Mouse (Mus musculus) testis, adult 2 months (tissue): Measurements from ENCODE around the gene Kdm7a. TPM values are rescaled to one million over a fixed set of nuclear protein-coding genes. Genes with fewer than 3 reads are reported as not detected.

Experiments
- H3K27ac ChIP-seq: fragments of 200-500 bp; 2 replicates; pipeline ENCODE4 v1.5.1; 2012; ENCODE audit warnings: low read depth, low read length; ENCODE audit not compliant: control insufficient read depth, insufficient read depth
- H3K27me3 ChIP-seq: fragments of 200-500 bp; 2 replicates; pipeline ENCODE4 v1.6.1; 2012; ENCODE audit warnings: mild to moderate bottlenecking, low read length, moderate library complexity; ENCODE audit not compliant: control insufficient read depth, insufficient read depth
- H3K36me3 ChIP-seq: fragments of 200-500 bp; 2 replicates; pipeline ENCODE4 v1.6.1; 2012; ENCODE audit warnings: mild to moderate bottlenecking, low read length; ENCODE audit not compliant: control insufficient read depth, insufficient read depth
- H3K4me1 ChIP-seq: fragments of 200-500 bp; 2 replicates; pipeline ENCODE4 v1.6.1; 2012; ENCODE audit warnings: low read length; ENCODE audit not compliant: control insufficient read depth, insufficient read depth
- H3K4me3 ChIP-seq: fragments of 200-500 bp; 2 replicates; pipeline ENCODE4 v1.5.1; 2012; ENCODE audit warnings: low read depth, mild to moderate bottlenecking, low read length, moderate library complexity, mixed read lengths; ENCODE audit not compliant: control insufficient read depth
- CTCF ChIP-seq: fragments of 200-500 bp; IDR thresholded peaks from 2 replicates; pipeline ENCODE4 v1.5.1; 2012; ENCODE audit warnings: low read depth, mild to moderate bottlenecking, inconsistent platforms, low read length, moderate library complexity; ENCODE audit not compliant: control insufficient read depth, insufficient read depth, insufficient replicate concordance
- POLR2A ChIP-seq: fragments of 200-500 bp; IDR thresholded peaks from 2 replicates; pipeline ENCODE4 v1.6.1; 2012; ENCODE audit warnings: low read depth, mild to moderate bottlenecking, inconsistent platforms, low read length, moderate library complexity; ENCODE audit not compliant: control insufficient read depth
- polyA plus RNA-seq: library from polyadenylated mRNA; depleted of rRNA; stranded (reverse); fragments of >200 nt; gene quantifications from 2 replicates; pipeline ENCODE4 v1.2.3, GENCODE M21; 2012

Kdm7a gene
- polyA plus RNA-seq, 1 experiment, result 5.1 TPM

DNA sequence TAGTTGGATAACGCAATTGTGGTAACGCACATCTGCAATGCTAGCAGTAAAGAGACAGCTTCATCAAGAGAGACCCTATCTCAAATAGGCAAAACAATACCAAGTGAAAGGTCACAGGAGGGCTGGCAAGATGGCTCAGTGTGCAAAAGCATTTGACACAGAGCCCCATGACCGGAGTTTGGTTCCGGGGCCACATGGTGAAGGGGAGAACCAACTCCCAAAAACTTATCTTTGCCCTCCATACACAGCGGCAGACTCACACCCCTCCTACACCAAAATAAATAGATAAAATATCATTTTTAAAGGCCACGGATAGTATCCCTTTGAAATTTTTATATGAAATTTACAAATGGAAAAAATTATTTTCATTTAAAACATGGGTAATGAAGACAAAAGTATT lies 44.6 kb downstream of the Kdm7a start:
- H3K27me3 ChIP-seq, result no peaks in the 10 kb centered on the region
- H3K4me1 ChIP-seq, result no peaks in the 10 kb centered on the region
- no peak overlapping the region for H3K27ac ChIP-seq
- no peaks in the 10 kb centered on the region for H3K36me3 ChIP-seq
- no peak for TF ChIP-seq POLR2A
- no peak for TF ChIP-seq CTCF
- H3K4me3 ChIP-seq, result no peak overlapping the region

GRCm38 (mm10) chr6:39146041-39146440 lies 60.5 kb downstream of the Kdm7a start:
- Histone ChIP-seq H3K4me1 (no peaks in the 10 kb centered on the region), H3K27ac (no peak overlapping the region), H3K4me3 (no peak overlapping the region), H3K27me3 (no peaks in the 10 kb centered on the region), H3K36me3 (peaks cover 3% of the 10 kb centered on the region)
- TF ChIP-seq CTCF (no peak), POLR2A (no peak)

GRCm38 (mm10) chr6:39132556-39132955 lies 74.0 kb downstream of the Kdm7a start:
- TF ChIP-seq CTCF, result no peak
- TF ChIP-seq POLR2A, result no peak
- Histone ChIP-seq H3K4me3 (no peak overlapping the region), H3K36me3 (no peaks in the 10 kb centered on the region), H3K27ac (no peak overlapping the region), H3K27me3 (no peaks in the 10 kb centered on the region), H3K4me1 (no peaks in the 10 kb centered on the region)

DNA sequence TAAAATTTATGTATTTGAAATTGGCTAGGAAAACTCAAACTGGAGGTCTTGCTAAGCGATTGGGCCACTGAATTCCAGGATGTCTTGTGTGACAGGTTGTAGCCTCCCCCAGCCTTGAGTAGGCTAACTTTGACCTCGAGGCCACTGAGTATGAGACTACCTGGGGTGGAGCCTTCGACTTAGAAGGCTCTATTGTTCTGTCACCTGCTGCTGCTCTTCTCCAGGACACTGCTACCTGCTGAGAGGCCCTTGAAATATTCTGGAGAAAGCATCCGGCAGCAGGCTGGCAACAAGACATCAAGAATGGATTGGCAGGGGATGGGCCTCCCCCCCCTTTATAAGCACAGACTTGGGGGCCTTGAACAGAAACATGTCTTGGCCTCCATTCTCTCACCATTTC lies 75.1 kb downstream of the Kdm7a start:
- Histone ChIP-seq H3K4me3 (no peak overlapping the region), H3K27me3 (no peaks in the 10 kb centered on the region), H3K27ac (no peak overlapping the region), H3K36me3 (no peaks in the 10 kb centered on the region), H3K4me1 (no peaks in the 10 kb centered on the region)
- no peak for TF ChIP-seq POLR2A
- TF ChIP-seq CTCF, result no peak

GRCm38 (mm10) chr6:39124719-39125118 lies 81.9 kb downstream of the Kdm7a start:
- Histone ChIP-seq H3K4me3 (no peak overlapping the region), H3K36me3 (no peaks in the 10 kb centered on the region)
- TF ChIP-seq CTCF (no peak), POLR2A (no peak)

GRCm38 (mm10) chr6:39120685-39121084 lies 85.9 kb downstream of the Kdm7a start:
- H3K27ac ChIP-seq, result no peak overlapping the region
- peaks cover 8% of the 10 kb centered on the region for H3K4me1 ChIP-seq
- no peaks in the 10 kb centered on the region for H3K36me3 ChIP-seq
- no peaks in the 10 kb centered on the region for H3K27me3 ChIP-seq
- TF ChIP-seq POLR2A (no peak), CTCF (no peak)
- no peak overlapping the region for H3K4me3 ChIP-seq

More at GRCm38 (mm10) chr6:39124719-39125118, 81.9 kb downstream of the Kdm7a start:
- H3K27ac ChIP-seq, result no peak overlapping the region
- no peaks in the 10 kb centered on the region for H3K4me1 ChIP-seq
- H3K27me3 ChIP-seq, result no peaks in the 10 kb centered on the region

DNA sequence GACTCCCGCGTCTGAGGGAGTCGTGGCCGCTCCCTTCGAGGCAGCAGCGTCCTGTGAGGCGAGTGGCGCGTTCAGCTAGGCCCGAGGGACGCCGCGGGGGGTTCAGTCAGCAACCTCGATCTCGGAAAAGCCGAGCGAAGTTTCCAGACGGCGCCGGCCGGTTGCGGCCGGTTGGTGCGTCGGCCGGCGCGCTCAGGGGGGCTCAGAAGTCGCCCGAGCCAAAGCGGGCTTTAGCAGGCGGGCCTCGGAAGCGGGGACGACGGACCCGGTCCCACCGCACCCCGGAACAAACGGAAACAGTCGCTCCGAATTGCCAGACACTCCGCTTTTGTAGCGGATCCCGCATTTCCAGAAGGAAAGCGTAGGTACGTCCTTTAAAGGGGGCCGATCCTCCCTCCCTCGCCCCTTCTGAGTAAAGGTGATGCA lies 88.1 kb downstream of the Kdm7a start:
- no peaks in the 10 kb centered on the region for H3K27me3 ChIP-seq
- H3K27ac ChIP-seq, result peak overlapping the region; percentile 97
- H3K4me1 ChIP-seq, result peaks cover 8% of the 10 kb centered on the region
- TF ChIP-seq CTCF, result no peak
- TF ChIP-seq POLR2A, result peak; percentile 53
- H3K36me3 ChIP-seq, result no peaks in the 10 kb centered on the region; the same call in 1 of the 2 replicates
- peak overlapping the region; percentile 98 for H3K4me3 ChIP-seq
